Mouse (Mus musculus) ovary, adult 10 weeks (tissue): ENCODE data around the gene Mslnl. TPM values are rescaled to one million over a fixed set of nuclear protein-coding genes. Genes with fewer than 3 reads are reported as not detected.

ENCODE experiments used
- polyA plus RNA-seq: library from polyadenylated mRNA; stranded (reverse); fragments of 350-450 nt; fragmentation: Illumina TruSeq; extraction: RNeasy Lipid Tissue Mini Kit (QIAGEN cat#74804); gene quantifications from one replicate; pipeline ENCODE4 v1.2.3, GENCODE M21; 2014

Gene Mslnl
- not detected for polyA plus RNA-seq

DNA sequence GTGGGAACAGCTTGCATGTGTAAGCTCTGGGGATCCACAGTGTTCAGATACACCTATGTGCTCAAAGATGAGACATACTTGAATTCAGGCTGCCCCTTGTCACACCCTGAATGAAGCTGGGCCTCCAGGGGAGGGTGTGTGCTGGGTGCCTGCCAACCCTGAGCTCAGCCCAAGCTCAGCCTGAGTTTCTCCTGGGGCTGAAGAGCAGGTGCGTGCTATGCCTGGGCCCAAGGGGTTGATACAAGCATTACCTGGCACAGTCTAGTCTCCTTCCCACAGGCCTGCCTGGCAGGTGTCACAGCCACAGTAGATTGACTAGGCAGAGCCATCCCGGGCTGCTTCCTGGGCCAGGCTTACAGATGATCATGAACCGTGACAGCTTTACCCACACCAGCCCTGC, at the start of gene Mslnl:
TSS of gene Mslnl (plus strand) at position 298 of the 400 bp plus-strand sequence.

DNA sequence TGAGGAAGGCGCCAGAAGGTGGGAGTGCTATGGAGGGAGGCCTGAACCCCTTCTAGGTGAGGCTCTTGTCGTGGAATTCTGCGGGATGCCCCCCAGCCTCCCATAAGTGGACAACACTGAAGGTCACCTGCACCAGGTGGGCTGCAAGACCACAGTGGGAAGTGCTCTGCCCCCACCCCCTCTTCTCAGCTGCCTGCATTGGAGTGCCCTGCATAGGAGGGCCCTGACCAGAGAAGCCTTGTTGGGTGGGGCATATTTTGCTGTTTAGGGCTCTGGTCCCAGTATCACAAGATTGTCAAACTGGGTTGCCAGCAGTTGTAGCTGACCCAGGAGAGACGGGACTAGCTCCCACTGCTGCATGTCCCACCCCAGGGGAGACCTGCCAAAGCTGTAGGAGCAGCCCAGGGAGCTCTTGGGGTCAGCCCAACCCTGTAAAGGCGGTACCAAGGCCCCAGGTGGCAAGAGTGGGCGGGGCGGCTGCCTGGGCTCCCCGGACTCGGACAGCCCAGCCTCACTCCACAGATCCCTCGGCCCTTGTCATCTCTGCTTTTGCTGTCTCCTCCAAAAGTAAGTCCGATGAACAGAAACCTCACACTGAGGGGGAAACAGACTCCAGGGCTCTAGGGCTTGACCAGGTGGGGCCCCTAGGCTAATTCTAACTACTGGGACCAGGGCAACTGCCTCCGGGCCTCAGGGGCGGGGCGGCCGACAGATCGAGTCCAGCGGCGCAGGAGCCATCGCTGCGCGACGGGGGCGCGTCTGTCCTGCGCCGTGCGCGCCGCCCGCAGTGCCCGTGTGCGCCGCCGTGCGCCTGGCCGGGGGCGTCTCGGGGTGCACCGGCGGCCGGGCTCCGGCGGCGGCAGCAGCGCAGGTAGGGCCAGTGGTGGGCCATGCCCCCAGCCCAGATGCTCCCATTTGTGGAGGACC, 18.9 kb upstream of the Mslnl start, which contains the start of gene Gng13:
TSS of gene Gng13 (plus strand) at position 461 of the 927 bp plus-strand sequence.

DNA sequence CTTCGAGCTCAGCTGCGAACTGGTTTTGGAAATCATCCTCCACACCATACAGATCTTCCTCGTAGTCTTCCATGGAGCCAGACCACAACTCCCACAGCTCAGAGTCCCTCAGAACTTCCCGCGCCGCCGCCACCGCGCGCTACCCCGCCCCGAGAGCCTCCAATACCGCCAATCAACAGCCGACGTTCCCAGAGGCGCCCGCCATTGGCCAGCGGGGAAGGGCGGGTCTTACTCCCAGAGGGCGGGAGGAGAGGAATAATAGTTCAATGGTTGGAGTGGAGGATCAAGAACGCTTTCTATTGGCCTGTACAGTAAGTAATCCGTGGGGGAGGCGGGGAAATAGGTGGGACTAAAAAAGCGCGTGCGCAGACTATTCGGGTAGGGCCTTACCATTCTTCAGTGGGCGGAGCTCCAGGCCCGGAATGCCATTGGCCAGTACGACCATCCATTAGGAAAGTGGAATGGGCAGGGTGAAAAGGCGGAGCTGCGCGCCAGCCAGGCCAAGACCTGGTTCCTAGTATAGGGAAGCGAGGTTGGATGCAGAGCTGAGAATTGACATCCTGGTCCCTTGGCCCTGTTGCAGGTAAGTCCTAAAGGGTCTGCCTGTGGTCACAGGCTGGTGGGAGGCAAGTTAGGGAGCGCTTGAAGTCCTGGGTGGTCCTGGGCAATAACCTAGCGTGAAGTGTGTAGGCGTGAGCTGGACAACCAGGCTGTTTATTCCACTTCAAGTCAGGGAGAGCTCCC, 8.4 kb upstream of the Mslnl start, which contains the start of the genes Chtf18 and Rpusd1:
TSS of gene Chtf18 (minus strand) at position 155 of the 744 bp plus-strand sequence.
TSS of gene Rpusd1 (plus strand) at position 406 of the 744 bp plus-strand sequence.

DNA sequence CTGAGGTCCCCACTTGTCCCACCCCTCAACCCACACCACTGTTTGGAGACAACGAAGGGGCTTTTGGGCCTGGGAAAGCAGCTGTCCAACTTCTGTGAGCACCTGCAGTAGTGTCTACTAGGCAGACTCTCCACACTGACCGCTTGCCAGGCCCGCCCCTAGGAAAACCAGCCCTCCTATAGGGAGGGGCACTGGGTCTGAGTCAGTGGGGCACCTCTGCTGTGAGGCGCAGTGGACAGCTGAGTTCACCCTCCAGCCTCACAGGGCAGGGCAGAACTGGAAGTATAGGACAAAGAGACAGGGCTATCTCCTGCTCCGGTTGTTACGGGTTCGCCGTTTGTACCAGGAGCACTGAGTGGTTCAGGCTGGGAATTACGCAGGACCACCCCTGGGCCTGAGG, 18.4 kb downstream of the Mslnl start, which contains the start of gene Msln:
TSS of gene Msln (minus strand) at position 138 of the 400 bp plus-strand sequence.

DNA sequence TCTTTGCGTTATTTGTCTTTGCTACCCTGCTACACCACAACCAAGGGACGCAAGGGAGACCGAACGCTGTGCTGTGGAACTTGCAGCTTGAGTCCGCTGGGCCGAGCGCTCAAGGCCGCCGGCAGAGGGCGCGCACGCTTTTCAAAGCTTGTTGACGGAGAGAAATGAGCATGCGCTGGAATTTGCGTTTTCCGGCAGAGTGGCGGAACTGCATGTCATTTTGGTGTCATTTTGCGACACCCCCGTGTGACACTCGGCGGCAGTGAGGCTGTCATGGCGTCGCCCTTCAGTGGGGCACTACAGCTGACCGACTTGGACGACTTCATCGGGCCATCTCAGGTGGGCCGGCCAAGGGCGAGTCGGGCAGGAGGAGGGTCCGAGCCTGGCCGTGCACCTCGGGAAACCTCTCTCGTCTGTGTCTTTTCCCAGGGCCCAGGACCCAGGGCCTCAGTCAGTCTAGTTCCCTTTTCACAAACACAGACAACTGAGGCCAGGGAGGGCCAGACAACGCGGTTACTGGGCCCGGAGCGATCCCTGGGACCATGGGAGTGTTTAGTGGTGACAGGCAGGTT, 37.8 kb downstream of the Mslnl start, which contains the start of gene Narfl:
TSS of gene Narfl (plus strand) at position 228 of the 572 bp plus-strand sequence.

DNA sequence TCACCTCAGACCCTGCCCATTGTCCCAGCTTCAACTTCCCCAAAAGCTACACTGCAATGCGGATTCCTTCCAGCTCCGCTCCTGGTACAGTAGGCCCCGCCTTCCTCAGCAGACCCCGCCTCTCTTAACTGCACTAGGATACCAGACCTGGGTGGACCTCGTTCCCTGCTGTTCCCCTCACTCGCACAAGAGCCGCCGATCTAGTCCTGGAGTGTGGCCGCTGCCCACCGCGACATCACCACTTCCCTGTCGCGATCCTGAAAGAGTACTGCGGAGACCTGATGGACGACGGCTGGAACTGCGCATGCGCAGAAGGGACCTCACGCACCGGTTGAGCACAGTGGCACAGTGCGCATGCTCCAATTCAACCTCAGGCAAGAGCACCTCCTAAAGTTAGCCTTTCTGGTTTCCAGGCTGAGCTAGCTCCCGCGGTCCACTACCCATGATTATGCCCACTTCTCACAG, 49.5 kb downstream of the Mslnl start, which contains the start of gene Haghl:
TSS of gene Haghl (minus strand) at position 393 of the 465 bp plus-strand sequence.

DNA sequence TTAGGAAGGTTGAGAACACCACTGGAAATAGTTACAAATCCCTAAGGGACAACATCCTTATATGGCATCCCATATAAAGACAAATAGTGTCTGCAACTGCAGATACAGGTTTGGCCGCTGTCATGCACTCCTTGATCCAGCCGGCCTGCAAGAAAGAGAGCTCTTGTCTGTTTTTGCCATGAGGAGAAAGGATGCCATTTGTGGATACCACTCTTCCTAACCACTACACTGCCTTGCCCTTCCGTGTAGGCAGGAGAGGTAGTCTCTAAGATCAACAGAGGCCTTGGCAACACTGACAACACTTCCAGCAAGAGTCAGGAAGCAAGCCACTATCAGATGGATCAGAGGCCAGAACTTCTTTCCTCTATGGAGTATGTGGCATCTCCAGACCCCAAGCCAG, 50.4 kb downstream of the Mslnl start, which contains the start of gene Ccdc78:
TSS of gene Ccdc78 (plus strand) at position 301 of the 400 bp plus-strand sequence.

DNA sequence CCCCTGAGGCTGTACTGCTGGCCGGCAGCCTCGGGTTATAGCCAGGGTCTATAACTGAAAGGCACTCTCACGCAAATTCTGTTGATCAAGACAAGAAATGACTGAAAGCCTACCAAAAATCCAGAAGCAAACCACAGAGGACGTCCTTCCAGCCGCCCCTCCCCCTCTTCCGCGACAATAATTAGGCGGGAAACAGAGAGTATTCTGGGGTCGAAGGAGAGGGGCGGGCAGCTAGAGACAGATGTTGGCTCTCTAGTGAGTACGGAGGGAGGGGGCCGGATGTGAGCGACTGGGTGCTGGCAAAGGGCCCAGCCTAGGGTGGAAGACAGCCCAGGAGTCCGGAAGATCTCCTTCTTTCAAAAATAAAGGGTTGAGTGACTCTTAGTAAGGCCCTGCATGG, 56.8 kb downstream of the Mslnl start, which contains the start of gene Fam173a:
TSS of gene Fam173a (minus strand) at position 287 of the 400 bp plus-strand sequence.

DNA sequence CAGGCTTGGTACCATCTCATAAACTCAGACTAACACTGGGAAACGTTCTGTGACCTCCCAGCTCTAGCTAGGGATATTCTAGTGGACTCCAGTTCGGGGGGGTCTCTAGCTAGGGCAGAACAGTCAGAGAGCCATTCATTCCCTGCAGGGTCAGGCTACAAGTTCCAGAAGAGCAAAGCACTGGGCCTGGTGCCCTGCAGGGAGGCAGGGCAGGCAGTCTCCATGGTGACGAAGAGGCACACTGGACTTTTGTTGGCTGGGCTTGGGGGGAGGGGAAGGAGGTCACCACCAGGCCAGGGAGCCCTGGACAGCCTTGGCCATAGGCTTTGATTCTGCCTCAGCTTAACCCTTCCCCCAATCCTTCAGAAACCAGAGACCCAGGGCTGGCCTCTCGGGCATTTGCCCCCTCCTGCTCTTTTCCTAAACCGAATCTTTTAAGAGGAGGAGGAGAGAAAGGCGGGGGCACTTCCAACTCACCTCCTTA, 59.8 kb downstream of the Mslnl start, which contains the start of gene AC134908.4:
TSS of gene AC134908.4 (minus strand) at position 51 of the 484 bp plus-strand sequence.

DNA sequence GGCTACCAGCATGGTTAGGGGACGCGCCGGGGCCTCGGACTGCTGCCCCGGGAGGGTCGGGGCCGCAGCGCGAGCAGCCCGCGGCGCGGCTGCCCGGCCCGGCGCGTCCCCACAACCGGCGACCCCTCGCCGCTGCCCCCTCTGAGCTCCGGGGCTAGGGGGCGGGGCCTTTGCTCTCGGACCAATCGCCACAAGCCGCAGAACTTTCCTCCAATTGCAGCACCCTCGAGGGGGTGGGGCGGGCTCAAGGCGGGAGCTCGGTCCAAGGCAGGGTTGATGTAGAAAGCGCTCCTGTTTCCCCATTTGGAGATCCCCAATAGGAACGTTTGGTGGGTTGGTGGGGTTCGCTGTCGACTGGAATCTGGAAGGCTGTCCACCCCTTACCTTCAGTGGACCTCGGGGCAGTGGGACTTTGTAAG, 61.1 kb downstream of the Mslnl start, which contains the start of gene Metrn:
TSS of gene Metrn (minus strand) at position 186 of the 419 bp plus-strand sequence.

Other genes with a start within 250 kb of the Mslnl start
- not detected for gene Sstr5, start 238.8 kb upstream of the Mslnl start, polyA plus RNA-seq
- gene Sox8, start 165.4 kb upstream of the Mslnl start, polyA plus RNA-seq = 1.3 TPM
- 0.43 TPM for gene Lmf1, start 157.0 kb upstream of the Mslnl start, polyA plus RNA-seq
- gene Gng13, start 18.9 kb upstream of the Mslnl start, polyA plus RNA-seq = not detected
- not detected for gene Chtf18, start 8.6 kb upstream of the Mslnl start, polyA plus RNA-seq
- gene Rpusd1, start 8.4 kb upstream of the Mslnl start, polyA plus RNA-seq = not detected
- 2.0 TPM for gene Msln, start 18.3 kb downstream of the Mslnl start, polyA plus RNA-seq
- gene Narfl, start 37.7 kb downstream of the Mslnl start, polyA plus RNA-seq = 0.80 TPM
- gene Haghl, start 49.6 kb downstream of the Mslnl start, polyA plus RNA-seq = 1.4 TPM
- gene Ccdc78, start 50.5 kb downstream of the Mslnl start, polyA plus RNA-seq = 0.43 TPM
- not detected for gene Fam173a, start 56.9 kb downstream of the Mslnl start, polyA plus RNA-seq
- gene AC134908.4, start 59.6 kb downstream of the Mslnl start, polyA plus RNA-seq = not detected
- gene Metrn, start 61.1 kb downstream of the Mslnl start, polyA plus RNA-seq = 0.26 TPM
- 0.94 TPM for gene Fbxl16, start 73.0 kb downstream of the Mslnl start, polyA plus RNA-seq
- gene Wdr24, start 87.6 kb downstream of the Mslnl start, polyA plus RNA-seq = 0.29 TPM
- 1.5 TPM for gene Jmjd8, start 92.8 kb downstream of the Mslnl start, polyA plus RNA-seq
- 2.7 TPM for gene Stub1, start 97.4 kb downstream of the Mslnl start, polyA plus RNA-seq
- gene Rhbdl1, start 101.3 kb downstream of the Mslnl start, polyA plus RNA-seq = not detected
- gene Gm20683, start 105.7 kb downstream of the Mslnl start, polyA plus RNA-seq = not detected
- gene Rhot2, start 108.8 kb downstream of the Mslnl start, polyA plus RNA-seq = 8.3 TPM
- gene Wdr90, start 125.5 kb downstream of the Mslnl start, polyA plus RNA-seq = 1.0 TPM
- gene Mcrip2, start 132.7 kb downstream of the Mslnl start, polyA plus RNA-seq = not detected
- 10.6 TPM for gene Mettl26, start 139.0 kb downstream of the Mslnl start, polyA plus RNA-seq
- not detected for gene Wfikkn1, start 144.8 kb downstream of the Mslnl start, polyA plus RNA-seq
- gene Rab40c, start 183.7 kb downstream of the Mslnl start, polyA plus RNA-seq = 1.1 TPM
- gene Pigq, start 208.9 kb downstream of the Mslnl start, polyA plus RNA-seq = 27.4 TPM
- 0.29 TPM for gene Nhlrc4, start 208.9 kb downstream of the Mslnl start, polyA plus RNA-seq
- not detected for gene A930017K11Rik, start 216.5 kb downstream of the Mslnl start, polyA plus RNA-seq
- 0.51 TPM for gene Capn15, start 249.8 kb downstream of the Mslnl start, polyA plus RNA-seq